Mouse (Mus musculus) forebrain, embryonic 14.5 days (tissue): ENCODE measurements at regions not wholly inside any gene's neighbourhood (a gene's known extent, or its start where the extent isn't known, plus 50 kb on each side); places are given as distances from the start of the nearest gene placed in this dataset.

Experiments
- ATAC-seq: fragments of 200-750 bp; cut with Nextera tagmentation; 2 replicates; pipeline ENCODE4 v1.8.0; 2017; ENCODE audit warnings: mild to moderate bottlenecking, moderate library complexity
- DNase-seq: peaks from one replicate; pipeline ENCODE4 v3.0.0-alpha.2; 2015; ENCODE audit warnings: low spot score
- H3K27ac ChIP-seq: fragments of 300-500 bp; sonication (generic); 2 replicates; pipeline ENCODE4 v1.5.1; 2014; ENCODE audit warnings: low read depth, mild to moderate bottlenecking, control low read depth, low read length, moderate library complexity
- H3K27me3 ChIP-seq: fragments of 300-500 bp; sonication (generic); replicated peaks from 2 replicates; pipeline ENCODE4 v1.6.1; 2014; ENCODE audit warnings: low read length, control low read depth, mixed read lengths; ENCODE audit not compliant: control insufficient read depth, insufficient read depth
- H3K36me3 ChIP-seq: fragments of 300-500 bp; sonication (generic); 2 replicates; pipeline ENCODE4 v1.6.1; 2014; ENCODE audit warnings: low read length, control low read depth; ENCODE audit not compliant: control insufficient read depth, insufficient read depth
- H3K4me1 ChIP-seq: fragments of 300-500 bp; sonication (generic); 2 replicates; pipeline ENCODE4 v1.6.1; 2014; ENCODE audit warnings: antibody characterized with exemption, low read length, control low read depth; ENCODE audit not compliant: control insufficient read depth, insufficient read depth
- H3K4me2 ChIP-seq: fragments of 300-500 bp; sonication (generic); 2 replicates; pipeline ENCODE4 v1.6.1; 2014; ENCODE audit warnings: mild to moderate bottlenecking, control low read depth, low read length
- H3K4me3 ChIP-seq: fragments of 300-500 bp; sonication (generic); 2 replicates; pipeline ENCODE4 v1.5.1; 2014; ENCODE audit warnings: low read depth, low read length, control low read depth
- H3K9ac ChIP-seq: fragments of 300-500 bp; sonication (generic); 2 replicates; pipeline ENCODE4 v1.6.1; 2014; ENCODE audit warnings: mild to moderate bottlenecking, low read length, control low read depth, moderate library complexity
- H3K9me3 ChIP-seq: fragments of 300-500 bp; sonication (generic); replicated peaks from 2 replicates; pipeline ENCODE4 v1.6.1; 2016; ENCODE audit warnings: low read length, control low read depth, mixed read lengths; ENCODE audit not compliant: control insufficient read depth
- WGBS: fragments of 180-500 bp; shearing (Covaris S2); extraction: QIAGEN DNeasy Blood & Tissue Kit; methylation state at CpG from one replicate; pipeline ENCODE4 v1.1.7; 2014; 5-methylcytosine and 5-hydroxymethylcytosine counted together

DNA sequence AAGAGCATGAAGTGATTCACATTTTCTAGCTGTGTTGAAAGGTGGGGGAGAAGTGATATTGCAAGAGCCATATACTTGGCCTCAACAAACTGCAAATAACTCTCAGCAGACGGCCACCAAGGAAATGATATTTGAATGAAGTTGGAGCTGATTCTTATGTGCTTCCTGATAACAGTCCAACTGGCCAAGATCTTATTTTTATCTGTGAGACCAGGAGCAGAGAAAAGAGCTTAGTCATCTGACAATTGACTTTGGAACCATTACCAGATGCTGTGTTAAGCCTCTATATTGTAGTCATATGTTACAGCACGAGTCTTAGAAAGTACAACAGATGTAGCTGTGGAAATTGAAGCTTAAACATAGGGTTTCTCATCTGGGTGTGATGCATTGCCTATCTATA is 536.6 kb downstream of the Gm43517 start:
- no peaks in the 10 kb centered on the region for H3K4me1 ChIP-seq
- no peak for ATAC-seq
- WGBS: 76% methylated on average over 2 of the region's 2 CpGs

DNA sequence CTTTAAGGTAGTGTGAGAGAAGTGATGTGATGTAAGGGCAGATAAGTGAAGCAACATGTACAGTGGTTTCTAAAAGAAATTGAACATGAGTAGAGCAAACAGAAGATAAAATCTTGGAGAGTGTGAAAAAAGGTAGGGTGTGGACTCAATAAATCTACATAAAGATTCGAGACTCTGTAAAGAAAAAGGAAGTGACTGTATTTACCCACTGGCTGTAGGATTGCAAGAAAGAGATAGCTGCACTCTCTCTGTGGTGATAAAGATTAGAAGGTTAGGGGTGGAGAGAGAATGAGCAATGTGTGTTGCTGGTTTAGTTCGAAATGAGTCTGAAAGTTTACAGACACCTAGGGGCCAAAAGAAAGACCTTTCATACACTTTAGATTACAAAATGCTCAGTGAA is 555.8 kb downstream of the Gm43517 start:
- Histone ChIP-seq H3K4me2 (no peak overlapping the region), H3K9ac (no peak overlapping the region), H3K4me3 (no peak overlapping the region), H3K4me1 (peaks cover 8% of the 10 kb centered on the region), H3K27ac (no peak overlapping the region), H3K36me3 (no peaks in the 10 kb centered on the region), H3K9me3 (no peaks in the 10 kb centered on the region), H3K27me3 (no peaks in the 10 kb centered on the region)
- 93% methylated on average over 2 of the region's 2 CpGs for WGBS
- DNase-seq: no peak
- no peak for ATAC-seq

More for the DNA sequence above, 536.6 kb downstream of the Gm43517 start:
- no peak overlapping the region for H3K4me2 ChIP-seq
- H3K9me3 ChIP-seq: no peaks in the 10 kb centered on the region
- no peak overlapping the region for H3K9ac ChIP-seq
- no peak for DNase-seq
- H3K27ac ChIP-seq: no peak overlapping the region
- H3K27me3 ChIP-seq: no peaks in the 10 kb centered on the region
- H3K36me3 ChIP-seq: no peaks in the 10 kb centered on the region
- H3K4me3 ChIP-seq: no peak overlapping the region

DNA sequence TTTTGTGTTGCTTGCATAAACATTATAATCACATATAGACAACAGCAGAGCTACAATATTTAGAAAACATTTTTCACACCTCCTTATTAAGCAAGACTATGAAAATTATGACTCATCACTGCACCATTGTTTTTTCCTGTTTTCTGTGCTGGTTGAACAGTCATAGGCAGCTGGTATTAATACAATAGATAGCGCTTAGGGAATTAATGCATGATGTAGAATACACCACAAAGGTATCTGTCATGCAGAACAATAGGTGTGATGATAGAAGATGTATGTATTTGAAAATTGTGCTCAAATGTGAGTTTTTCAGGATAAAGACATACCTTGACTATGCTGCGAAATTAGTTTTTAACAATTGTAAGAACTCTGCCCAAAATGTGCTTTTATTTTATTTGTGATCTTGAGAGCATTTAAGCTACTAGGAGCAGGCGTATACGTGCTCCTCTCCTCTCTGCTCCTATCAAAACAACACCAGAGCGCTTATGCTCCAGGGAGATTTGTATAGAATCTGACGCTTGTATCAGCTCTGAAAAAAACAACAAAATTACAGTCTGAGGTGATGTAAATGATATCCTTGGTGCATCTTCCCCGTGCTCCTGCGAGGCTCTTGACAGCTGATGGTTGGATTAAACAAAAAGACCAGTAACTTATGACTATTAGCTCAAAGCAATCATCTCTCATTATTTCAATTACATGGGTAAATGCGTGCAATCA is 560.1 kb downstream of the Gm43517 start:
- Histone ChIP-seq H3K9me3 (no peaks in the 10 kb centered on the region), H3K9ac (no peak overlapping the region), H3K36me3 (no peaks in the 10 kb centered on the region), H3K4me3 (no peak overlapping the region), H3K27ac (peak overlapping the region; percentile 49), H3K4me1 (peaks cover 15% of the 10 kb centered on the region), H3K4me2 (peak overlapping the region; percentile 14; the same call in 1 of the 2 replicates), H3K27me3 (no peaks in the 10 kb centered on the region)
- WGBS: 33% methylated on average over 9 of the region's 9 CpGs
- peak; percentile 87 for DNase-seq
- ATAC-seq: peak; percentile 88

DNA sequence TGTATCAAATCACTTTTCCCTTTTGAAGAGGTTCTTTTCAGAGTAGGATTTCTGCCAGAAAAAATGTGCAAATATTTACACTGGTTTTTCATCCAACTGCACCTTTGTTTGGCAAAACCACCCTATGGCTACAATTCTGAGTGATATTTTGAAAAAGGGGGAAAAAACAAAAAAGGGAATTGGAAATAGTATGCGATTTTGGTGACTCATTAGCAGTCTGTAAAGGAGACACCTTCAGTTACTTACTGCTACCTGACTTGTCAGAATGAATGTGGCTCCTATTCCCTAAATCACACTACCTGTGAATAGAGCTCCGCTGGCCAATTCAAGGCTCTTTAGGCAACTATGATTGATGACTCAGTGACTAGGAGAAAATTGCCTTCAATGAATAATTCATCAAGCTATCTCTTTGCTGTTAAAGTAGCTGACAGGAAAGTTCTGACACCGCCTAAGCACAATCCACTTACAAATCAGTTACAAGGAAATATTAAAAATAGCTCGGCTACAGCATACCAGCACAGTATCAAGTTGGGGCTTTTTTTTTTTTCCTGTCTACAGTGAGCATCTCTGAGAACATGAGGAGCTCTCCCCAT is 560.8 kb downstream of the Gm43517 start:
- DNase-seq (peak; percentile 88), ATAC-seq (peak; percentile 75)
- H3K36me3 ChIP-seq: no peaks in the 10 kb centered on the region
- no peaks in the 10 kb centered on the region for H3K27me3 ChIP-seq
- H3K9me3 ChIP-seq: no peaks in the 10 kb centered on the region
- peak overlapping the region; percentile 14; the same call in 1 of the 2 replicates for H3K4me2 ChIP-seq
- WGBS: 6% methylated on average over 4 of the region's 4 CpGs
- no peak overlapping the region for H3K9ac ChIP-seq
- H3K27ac ChIP-seq: peak overlapping the region; percentile 67
- H3K4me1 ChIP-seq: peaks cover 15% of the 10 kb centered on the region
- H3K4me3 ChIP-seq: no peak overlapping the region

DNA sequence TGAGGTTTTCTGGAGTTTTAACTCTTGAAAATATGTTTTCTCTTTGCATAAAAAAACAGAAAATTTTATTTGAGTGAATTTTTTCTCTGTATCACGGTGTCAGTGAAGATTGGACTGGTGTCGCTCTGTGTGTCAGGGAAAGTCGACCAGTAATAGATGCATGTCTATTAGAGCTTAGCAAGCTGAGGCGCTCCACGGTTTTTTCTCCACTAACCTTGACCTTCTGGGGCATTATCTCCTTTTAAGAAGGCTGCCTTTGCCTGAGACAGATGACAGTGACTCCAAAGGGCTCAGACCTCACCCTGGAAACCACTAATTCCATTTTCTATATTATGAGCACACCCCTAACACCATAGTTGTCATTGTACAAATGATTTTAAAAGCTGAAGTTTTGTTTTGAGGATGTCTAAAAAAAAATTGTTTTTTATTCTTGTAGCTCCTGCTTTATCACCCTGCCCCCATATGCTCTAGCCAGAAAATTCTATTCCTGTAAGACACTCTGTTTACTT is 561.8 kb downstream of the Gm43517 start:
- Histone ChIP-seq H3K9ac (no peak overlapping the region), H3K27me3 (no peaks in the 10 kb centered on the region), H3K27ac (peak overlapping the region; percentile 49), H3K4me2 (no peak overlapping the region), H3K4me3 (no peak overlapping the region), H3K36me3 (no peaks in the 10 kb centered on the region), H3K9me3 (no peaks in the 10 kb centered on the region), H3K4me1 (peaks cover 15% of the 10 kb centered on the region)
- WGBS: 52% methylated on average over 5 of the region's 5 CpGs
- no peak for ATAC-seq
- DNase-seq: no peak

DNA sequence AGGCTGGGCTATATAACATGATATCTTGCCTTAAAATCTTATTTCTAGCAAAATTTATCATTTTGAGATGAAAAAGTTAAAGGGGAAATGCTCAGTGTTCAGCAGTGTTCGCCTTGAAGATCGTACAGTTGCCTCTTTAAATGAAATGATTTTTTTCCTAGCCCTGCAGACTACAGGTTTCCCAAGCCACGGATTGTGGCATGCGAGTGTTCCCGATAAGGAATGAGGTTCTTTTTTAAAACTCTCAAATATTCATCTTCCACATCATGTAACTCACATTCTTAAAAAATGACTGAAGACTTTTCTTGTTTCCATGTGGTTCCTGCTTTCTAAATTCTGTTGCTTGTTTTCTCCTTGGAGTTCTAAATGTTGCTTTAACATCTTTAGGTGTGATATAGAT is 566.0 kb downstream of the Gm43517 start:
- H3K4me2 ChIP-seq: no peak overlapping the region
- WGBS: 87% methylated on average over 5 of the region's 5 CpGs
- H3K9me3 ChIP-seq: no peaks in the 10 kb centered on the region
- no peak overlapping the region for H3K4me3 ChIP-seq
- ATAC-seq (no peak), DNase-seq (no peak)
- H3K27me3 ChIP-seq: no peaks in the 10 kb centered on the region
- H3K27ac ChIP-seq: no peak overlapping the region
- no peak overlapping the region for H3K9ac ChIP-seq
- peaks cover 5% of the 10 kb centered on the region for H3K4me1 ChIP-seq
- no peaks in the 10 kb centered on the region for H3K36me3 ChIP-seq

DNA sequence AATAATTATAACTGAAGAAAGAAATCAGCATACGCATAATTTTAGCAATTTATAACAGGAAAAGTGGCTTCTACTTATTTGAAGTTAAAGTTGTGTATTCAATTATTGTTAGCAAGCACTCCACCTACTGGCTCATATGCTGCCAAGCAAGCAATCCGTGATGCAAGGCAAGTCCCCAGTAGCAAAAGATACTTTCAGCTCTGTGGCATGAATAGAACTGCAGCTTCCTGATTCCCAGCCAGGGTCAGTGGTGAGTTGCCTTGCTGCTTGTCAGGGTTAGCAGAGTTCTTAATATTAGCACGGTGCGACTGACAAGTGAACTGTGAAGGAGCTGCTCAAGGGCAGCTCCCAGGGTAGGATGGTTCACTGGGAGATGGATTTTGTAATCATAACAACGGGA is 566.8 kb downstream of the Gm43517 start:
- H3K4me3 ChIP-seq: no peak overlapping the region
- no peaks in the 10 kb centered on the region for H3K9me3 ChIP-seq
- peak; percentile 88 for DNase-seq
- ATAC-seq: peak; percentile 60
- no peaks in the 10 kb centered on the region for H3K27me3 ChIP-seq
- H3K27ac ChIP-seq: no peak overlapping the region
- H3K4me2 ChIP-seq: no peak overlapping the region
- 34% methylated on average over 5 of the region's 5 CpGs for WGBS
- no peak overlapping the region for H3K9ac ChIP-seq
- no peaks in the 10 kb centered on the region for H3K36me3 ChIP-seq
- peaks cover under 1% of the 10 kb centered on the region; the same call in 1 of the 2 replicates for H3K4me1 ChIP-seq

DNA sequence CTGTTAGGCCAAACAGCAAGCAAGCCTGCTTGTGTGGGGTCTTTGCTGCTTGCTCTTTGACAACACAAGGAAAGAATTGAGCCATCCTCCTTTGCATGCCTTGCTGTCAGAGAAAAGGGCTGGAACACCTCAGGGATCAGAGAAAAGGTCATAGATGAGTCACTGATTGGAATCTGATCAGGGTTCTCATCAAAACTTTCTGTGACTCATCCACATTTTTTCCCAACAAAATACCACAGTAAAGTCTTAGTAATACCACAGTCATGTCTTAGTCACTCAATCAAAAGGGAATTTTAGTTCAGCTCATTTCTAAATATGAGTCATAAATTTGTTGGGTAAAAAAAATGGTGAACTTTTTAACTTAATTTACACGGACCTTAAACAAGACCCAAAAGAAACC is 583.1 kb downstream of the Gm43517 start:
- no peak for DNase-seq
- Histone ChIP-seq H3K9me3 (no peaks in the 10 kb centered on the region), H3K4me2 (no peak overlapping the region), H3K27ac (no peak overlapping the region), H3K27me3 (no peaks in the 10 kb centered on the region), H3K4me1 (peaks cover 3% of the 10 kb centered on the region), H3K36me3 (no peaks in the 10 kb centered on the region), H3K4me3 (no peak overlapping the region), H3K9ac (no peak overlapping the region)
- no peak for ATAC-seq
- WGBS: 80% methylated on average over 1 of the region's 1 CpGs

DNA sequence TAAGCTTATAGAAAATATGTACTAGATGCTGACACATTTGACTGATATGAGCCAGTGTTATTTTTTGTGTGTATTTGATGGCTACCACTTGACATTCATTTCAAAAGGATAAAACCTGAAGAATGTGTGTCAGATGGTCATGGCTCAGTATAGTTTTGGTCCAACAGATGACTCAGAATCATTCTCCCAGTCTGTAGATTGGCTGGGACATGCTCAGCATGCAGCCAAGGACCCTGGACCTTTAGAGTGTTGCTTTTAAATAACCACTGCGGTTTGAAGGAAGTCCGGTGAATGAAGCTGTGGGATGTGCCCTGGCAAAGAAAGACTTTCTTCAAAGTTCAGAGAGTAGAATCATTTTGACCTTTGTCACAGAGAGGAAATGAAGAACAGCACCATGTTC is 584.6 kb downstream of the Gm43517 start:
- H3K36me3 ChIP-seq: no peaks in the 10 kb centered on the region
- WGBS: 20% methylated on average over 2 of the region's 2 CpGs
- H3K9ac ChIP-seq: no peak overlapping the region
- H3K4me2 ChIP-seq: no peak overlapping the region
- H3K9me3 ChIP-seq: no peaks in the 10 kb centered on the region
- no peak for ATAC-seq
- no peak overlapping the region for H3K27ac ChIP-seq
- H3K27me3 ChIP-seq: no peaks in the 10 kb centered on the region
- peaks cover 3% of the 10 kb centered on the region for H3K4me1 ChIP-seq
- H3K4me3 ChIP-seq: no peak overlapping the region
- no peak for DNase-seq
